Mouse (Mus musculus) CH12.LX (cell line): ENCODE data around the gene Gpr68. TPM values are rescaled to one million over a fixed set of nuclear protein-coding genes. Genes with fewer than 3 reads are reported as not detected.

Experiments used
- DNase-seq: peaks from one replicate; pipeline ENCODE4 v3.0.0-alpha.2; 2013; ENCODE audit errors: extremely low read depth
- H3K27ac ChIP-seq: 2 replicates; pipeline ENCODE4 v1.5.1; 2012; ENCODE audit warnings: low read depth, mild to moderate bottlenecking, control low read depth, moderate library complexity; ENCODE audit not compliant: insufficient read depth
- H3K27me3 ChIP-seq: replicated peaks from 2 replicates; pipeline ENCODE3; 2012; ENCODE audit warnings: inconsistent platforms
- H3K36me3 ChIP-seq, 2 experiments: replicated peaks in 1 of 2; 2 replicates each; pipeline versions ENCODE3 to v1.6.1; 2012; ENCODE audit warnings: inconsistent platforms in 1 of 2, low read length in 1 of 2, mild to moderate bottlenecking in 1 of 2, mixed read lengths in 1 of 2, moderate library complexity in 1 of 2; ENCODE audit not compliant: control insufficient read depth in 1 of 2, insufficient read depth in 1 of 2
- H3K4me1 ChIP-seq, 2 experiments: 2 replicates each; pipeline ENCODE4 v1.6.1; 2012; ENCODE audit warnings: inconsistent platforms in 1 of 2, moderate library complexity in 1 of 2; ENCODE audit not compliant: insufficient read depth in 2 of 2, control insufficient read depth in 1 of 2
- H3K4me2 ChIP-seq: 2 replicates; pipeline ENCODE4 v1.6.1; 2012; ENCODE audit warnings: low read depth, mild to moderate bottlenecking, control low read depth; ENCODE audit not compliant: poor library complexity, insufficient read depth, severe bottlenecking
- H3K4me3 ChIP-seq, 3 experiments: fragments of 150-350 bp in 1 of 3; sonication (generic) in 1 of 3; replicated peaks in 1 of 3; 2 replicates each; pipeline versions ENCODE3 to v1.5.1; 2011 to 2012; ENCODE audit warnings: low read depth in 2 of 3, low read length in 2 of 3, mild to moderate bottlenecking in 2 of 3, moderate library complexity in 2 of 3, control low read depth in 1 of 3, improper control_type of control experiment in 1 of 3, inconsistent platforms in 1 of 3, mixed read lengths in 1 of 3; ENCODE audit not compliant: poor library complexity in 1 of 3
- H3K79me2 ChIP-seq: replicated peaks from 2 replicates; pipeline ENCODE4 v1.6.1; 2012; ENCODE audit warnings: mild to moderate bottlenecking, moderate library complexity; ENCODE audit not compliant: control insufficient read depth, poor library complexity, insufficient read depth, severe bottlenecking; ENCODE audit errors: extremely low read depth
- H3K9ac ChIP-seq: 2 replicates; pipeline ENCODE4 v1.6.1; 2012; ENCODE audit warnings: low read depth, mild to moderate bottlenecking, control low read depth, moderate library complexity; ENCODE audit not compliant: insufficient read depth
- H3K9me3 ChIP-seq: replicated peaks from 2 replicates; pipeline ENCODE3; 2012; ENCODE audit warnings: low read length, inconsistent platforms, mixed read lengths
- BHLHE40 ChIP-seq: IDR thresholded peaks from 2 replicates; pipeline ENCODE4 v1.6.1; 2011; ENCODE audit warnings: mild to moderate bottlenecking, low read depth, low read length, improper control_type of control experiment
- CHD2 ChIP-seq: IDR thresholded peaks from 2 replicates; pipeline ENCODE4 v1.6.1; 2011; ENCODE audit warnings: low read length, improper control_type of control experiment
- EP300 ChIP-seq: IDR thresholded peaks from 2 replicates; pipeline ENCODE4 v1.6.1; 2011; ENCODE audit warnings: low read length, improper control_type of control experiment
- ETS1 ChIP-seq: conservative IDR thresholded peaks from 2 replicates; pipeline ENCODE4 v1.6.1; 2012; ENCODE audit warnings: low read depth, mild to moderate bottlenecking, inconsistent platforms, low read length, improper control_type of control experiment, moderate library complexity
- GABPA ChIP-seq: IDR thresholded peaks from 2 replicates; pipeline ENCODE4 v1.6.1; 2012; ENCODE audit warnings: low read depth, low read length, improper control_type of control experiment, inconsistent platforms; ENCODE audit not compliant: insufficient replicate concordance
- HCFC1 ChIP-seq: IDR thresholded peaks from 2 replicates; pipeline ENCODE4 v1.6.1; 2012; ENCODE audit warnings: low read depth, mild to moderate bottlenecking, inconsistent platforms, low read length, improper control_type of control experiment
- IRF4 ChIP-seq: IDR thresholded peaks from 2 replicates; pipeline ENCODE4 v1.6.1; 2014; ENCODE audit warnings: low read depth, mild to moderate bottlenecking, inconsistent platforms, low read length, improper control_type of control experiment
- JUND ChIP-seq: conservative IDR thresholded peaks from 2 replicates; pipeline ENCODE4 v1.6.1; 2011; ENCODE audit warnings: low read depth, low read length, improper control_type of control experiment
- MAZ ChIP-seq: IDR thresholded peaks from 2 replicates; pipeline ENCODE4 v1.6.1; 2012; ENCODE audit warnings: low read depth, mild to moderate bottlenecking, inconsistent platforms, low read length, improper control_type of control experiment, moderate library complexity
- MEF2A ChIP-seq: IDR thresholded peaks from 2 replicates; pipeline ENCODE4 v1.6.1; 2014; ENCODE audit warnings: low read depth, mild to moderate bottlenecking, inconsistent platforms, low read length, improper control_type of control experiment, borderline replicate concordance
- NELFE ChIP-seq: IDR thresholded peaks from 2 replicates; pipeline ENCODE4 v1.6.1; 2011; ENCODE audit warnings: low read depth, low read length, improper control_type of control experiment
- NRF1 ChIP-seq: IDR thresholded peaks from 2 replicates; pipeline ENCODE4 v1.6.1; 2014; ENCODE audit warnings: low read depth, mild to moderate bottlenecking, inconsistent platforms, low read length, improper control_type of control experiment, moderate library complexity
- PAX5 ChIP-seq: IDR thresholded peaks from 2 replicates; pipeline ENCODE4 v1.6.1; 2012; ENCODE audit warnings: low read length, inconsistent platforms, mixed read lengths
- POLR2A ChIP-seq: IDR thresholded peaks from 2 replicates; pipeline ENCODE4 v1.6.1; 2011; ENCODE audit warnings: low read depth, mild to moderate bottlenecking, improper control_type of control experiment, low read length
- RAD21 ChIP-seq: IDR thresholded peaks from 2 replicates; pipeline ENCODE4 v1.6.1; 2011; ENCODE audit warnings: low read depth, mild to moderate bottlenecking, low read length, improper control_type of control experiment, moderate library complexity
- SIN3A ChIP-seq: IDR thresholded peaks from 2 replicates; pipeline ENCODE4 v1.6.1; 2012; ENCODE audit warnings: low read length, improper control_type of control experiment, inconsistent platforms
- TCF12 ChIP-seq: IDR thresholded peaks from 2 replicates; pipeline ENCODE4 v1.6.1; 2014; ENCODE audit warnings: low read depth, mild to moderate bottlenecking, inconsistent platforms, low read length, improper control_type of control experiment
- UBTF ChIP-seq: IDR thresholded peaks from 2 replicates; pipeline ENCODE4 v1.6.1; 2012; ENCODE audit warnings: low read depth, mild to moderate bottlenecking, inconsistent platforms, low read length, improper control_type of control experiment, moderate library complexity
- USF1 ChIP-seq: IDR thresholded peaks from 2 replicates; pipeline ENCODE4 v1.6.1; 2014; ENCODE audit warnings: low read depth, mild to moderate bottlenecking, inconsistent platforms, low read length, improper control_type of control experiment
- USF2 ChIP-seq: conservative IDR thresholded peaks from 2 replicates; pipeline ENCODE4 v1.6.1; 2011; ENCODE audit warnings: low read depth, low read length, improper control_type of control experiment
- ZC3H11A ChIP-seq: IDR thresholded peaks from 2 replicates; pipeline ENCODE4 v1.6.1; 2012; ENCODE audit warnings: low read depth, mild to moderate bottlenecking, inconsistent platforms, low read length, improper control_type of control experiment
- ZMIZ1 ChIP-seq: IDR thresholded peaks from 2 replicates; pipeline ENCODE4 v1.6.1; 2012; ENCODE audit warnings: low read depth, mild to moderate bottlenecking, inconsistent platforms, low read length, improper control_type of control experiment
- dilution Hi-C: fragments of 300-500 bp; cut with MboI; formaldehyde crosslinking; loops from 2 replicates; pipeline ENCODE4 v1.14.3; 2020; ENCODE audit warnings: low sequenced_read_pairs; ENCODE audit not compliant: extremely low pct_unique_long_range_greater_than_20kb, extremely low pct_ligation_motif_present
- in situ Hi-C: fragments of 300-500 bp; cut with MboI; formaldehyde crosslinking; loops from 3 replicates; pipeline ENCODE4 v1.14.3; 2019; ENCODE audit warnings: low sequenced_read_pairs, low pct_ligation_motif_present, low pct_unique_long_range_greater_than_20kb, mixed read lengths
- polyA plus RNA-seq: library from polyadenylated mRNA; unstranded; fragments of >175 nt; gene quantifications from 2 replicates; pipeline ENCODE4 v1.2.1, GENCODE M21; 2012; ENCODE audit warnings: low read depth; ENCODE audit not compliant: insufficient read length
- total RNA-seq, 2 experiments: library from RNA; depleted of rRNA; stranded (reverse); fragments of 300-350 nt in 1 of 2; fragments of >200 nt in 1 of 2; gene quantifications; 2 replicates each; pipeline ENCODE4 v1.2.3; 2012 to 2014

Gpr68 gene
- total and polyA plus RNA-seq, 3 experiments, result 1.2 to 4.2 (median 1.5) TPM

DNA sequence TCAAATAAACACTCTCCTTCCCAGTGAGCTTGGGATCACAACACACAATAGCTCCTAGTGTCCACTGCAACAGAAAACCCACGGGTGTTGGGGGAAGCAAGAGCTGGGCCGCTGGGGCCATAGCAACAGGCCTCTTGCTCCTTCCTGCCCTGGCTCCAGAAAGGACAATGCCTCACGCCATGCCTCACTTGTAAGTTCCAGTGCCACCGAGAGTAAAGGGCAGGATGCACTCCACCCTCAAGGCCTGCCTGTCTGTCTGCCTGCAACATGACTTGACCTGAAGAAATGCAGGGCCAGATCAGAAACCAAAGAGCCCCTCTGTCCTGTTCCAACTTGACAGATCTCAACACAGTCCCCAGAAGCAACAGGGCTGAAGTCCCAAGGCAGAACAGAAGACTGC is 48.8 kb upstream of the Gpr68 start:
- H3K4me1 ChIP-seq, result peaks cover 2 to 12% of the 10 kb centered on the region in 2 experiments; a peak in 3 of 4 replicates
- H3K9me3 ChIP-seq, result no peaks in the 10 kb centered on the region
- DNase-seq, result no peak
- no peak overlapping the region for H3K27ac ChIP-seq
- peaks cover 59 to 94% of the 10 kb centered on the region in 2 experiments for H3K36me3 ChIP-seq
- no peaks in the 10 kb centered on the region for H3K79me2 ChIP-seq
- in situ Hi-C loops, result loop anchor here (5.0 kb wide), 1 partner anchor 70 kb away; the partner anchor contains the start of gene Ccdc88c
- no peak overlapping the region for H3K9ac ChIP-seq
- dilution Hi-C loops, result no loop called here
- H3K4me2 ChIP-seq, result no peak overlapping the region
- no peak overlapping the region for H3K4me3 ChIP-seq
- no peaks in the 10 kb centered on the region for H3K27me3 ChIP-seq
- TF ChIP-seq MEF2A (no peak), CHD2 (no peak), POLR2A (no peak), RAD21 (no peak), PAX5 (no peak), GABPA (no peak), ZC3H11A (no peak), SIN3A (no peak), UBTF (no peak)

DNA sequence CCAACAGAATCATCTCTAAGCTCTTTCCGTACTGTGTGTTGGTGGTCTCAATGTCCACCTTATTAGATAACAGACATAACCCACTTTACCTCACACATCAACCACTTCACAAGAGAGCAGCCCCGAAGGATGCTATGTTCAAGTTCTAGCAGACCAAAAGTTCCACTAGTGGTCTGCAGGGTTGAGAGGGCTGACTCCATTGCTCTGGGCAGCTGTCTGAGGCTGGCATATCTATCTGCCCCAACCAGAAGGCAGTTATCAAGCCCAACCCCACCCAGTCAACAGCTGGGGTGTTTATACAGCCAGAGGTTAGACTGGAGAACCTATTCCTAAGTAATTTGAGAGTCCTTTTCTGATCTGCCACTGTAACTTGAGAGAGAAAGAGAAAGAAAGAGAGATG is 48.0 kb upstream of the Gpr68 start:
- Histone ChIP-seq H3K4me2 (no peak overlapping the region), H3K27me3 (no peaks in the 10 kb centered on the region), H3K9me3 (no peaks in the 10 kb centered on the region), H3K4me1 (peaks cover 2 to 12% of the 10 kb centered on the region in 2 experiments; a peak in 3 of 4 replicates), H3K27ac (no peak overlapping the region), H3K79me2 (no peaks in the 10 kb centered on the region), H3K4me3 (no peak overlapping the region), H3K36me3 (peaks cover 63 to 96% of the 10 kb centered on the region in 2 experiments), H3K9ac (no peak overlapping the region)
- in situ Hi-C loops (loop anchor here (5.0 kb wide), 1 partner anchor 71 kb away; the partner anchor contains the start of gene Ccdc88c), dilution Hi-C loops (no loop called here)
- no peak for DNase-seq
- TF ChIP-seq IRF4, result no peak
- TF ChIP-seq EP300, result no peak
- no peak for TF ChIP-seq ZC3H11A
- no peak for TF ChIP-seq MAZ
- no peak for TF ChIP-seq ETS1
- no peak for TF ChIP-seq NELFE
- no peak for TF ChIP-seq GABPA
- TF ChIP-seq PAX5, result no peak
- TF ChIP-seq ZMIZ1, result no peak
- no peak for TF ChIP-seq HCFC1
- TF ChIP-seq TCF12, result no peak
- no peak for TF ChIP-seq USF2
- TF ChIP-seq BHLHE40, result no peak
- TF ChIP-seq JUND, result no peak
- TF ChIP-seq NRF1, result no peak
- TF ChIP-seq USF1, result no peak
